Mouse (Mus musculus) embryonic fibroblast, embryonic 13.5 days (primary cell): Measurements from ENCODE around the gene Coil.

Source experiments
- CTCF ChIP-seq: IDR thresholded peaks from 2 replicates; pipeline ENCODE4 v1.5.1; 2011; ENCODE audit warnings: mild to moderate bottlenecking, control low read depth, low read length, moderate library complexity, borderline replicate concordance; ENCODE audit not compliant: insufficient read depth
- POLR2A ChIP-seq: IDR thresholded peaks from 2 replicates; pipeline ENCODE4 v1.6.1; 2011; ENCODE audit warnings: low read depth, mild to moderate bottlenecking, control low read depth, low read length, moderate library complexity

DNA sequence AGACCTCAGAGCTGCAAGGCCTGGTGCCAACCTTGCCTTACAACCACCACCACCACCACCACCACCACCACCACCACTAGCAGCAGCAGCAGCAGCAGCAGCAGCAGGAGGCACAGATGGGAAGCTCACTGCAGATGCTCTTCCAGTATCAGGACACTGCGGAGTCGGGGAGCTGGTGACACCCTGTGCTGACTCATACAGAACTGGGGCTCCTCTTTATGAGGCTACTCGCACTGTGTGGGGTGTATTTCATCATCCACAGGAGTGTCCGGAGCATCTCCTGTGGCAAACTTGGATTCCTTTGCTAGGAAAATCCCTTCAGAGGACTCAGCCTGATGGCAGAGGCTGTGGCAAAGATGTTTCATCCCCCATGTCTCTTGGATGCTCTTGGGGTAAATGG, 30.4 kb upstream of the Coil start:
- no peak for TF ChIP-seq CTCF
- TF ChIP-seq POLR2A, result no peak
